Mouse (Mus musculus) myocyte (in vitro differentiated cells): Measurements from ENCODE around the gene 9130213A22Rik. TPM values are rescaled to one million over a fixed set of nuclear protein-coding genes. Genes with fewer than 3 reads are reported as not detected.

ENCODE experiments used
- H3K27me3 ChIP-seq: one replicate; pipeline ENCODE4 v1.6.1; 2011; ENCODE audit not compliant: control insufficient read depth, insufficient read depth, insufficient read length
- H3K36me3 ChIP-seq: one replicate; pipeline ENCODE4 v1.6.1; 2011; ENCODE audit not compliant: control insufficient read depth, insufficient read depth
- H3K4me2 ChIP-seq: one replicate; pipeline ENCODE4 v1.6.1; 2011; ENCODE audit warnings: low read depth, control low read depth
- H3K4me3 ChIP-seq: one replicate; pipeline ENCODE4 v1.5.1; 2011; ENCODE audit warnings: mild to moderate bottlenecking, control low read depth, moderate library complexity
- H3K79me2 ChIP-seq: one replicate; pipeline ENCODE4 v1.6.1; 2011; ENCODE audit not compliant: control insufficient read depth, insufficient read depth
- H3ac ChIP-seq: one replicate; pipeline ENCODE4 v1.6.1; 2011; ENCODE audit not compliant: control insufficient read depth, insufficient read length
- CEBPB ChIP-seq: IDR thresholded peaks from 2 replicates; pipeline ENCODE4 v1.6.1; 2011; ENCODE audit warnings: mild to moderate bottlenecking, moderate library complexity; ENCODE audit not compliant: poor library complexity, insufficient read depth, severe bottlenecking
- E2F4 ChIP-seq: IDR thresholded peaks from one replicate; pipeline ENCODE4 v1.6.1; 2011; ENCODE audit warnings: mild to moderate bottlenecking, control low read depth, moderate library complexity; ENCODE audit not compliant: insufficient read depth
- MAX ChIP-seq: IDR thresholded peaks from one replicate; pipeline ENCODE4 v1.6.1; 2011; ENCODE audit warnings: low read depth, mild to moderate bottlenecking, control low read depth
- MYOD1 ChIP-seq, 3 experiments: IDR thresholded peaks; one replicate each; pipeline ENCODE4 v1.6.1; 2011; ENCODE audit warnings: control low read depth in 2 of 3, low read depth in 2 of 3, mild to moderate bottlenecking in 2 of 3, moderate library complexity in 1 of 3; ENCODE audit not compliant: insufficient read length in 2 of 3, control insufficient read depth in 1 of 3
- MYOG ChIP-seq, 3 experiments: IDR thresholded peaks; one replicate each; pipeline ENCODE4 v1.6.1; 2011; ENCODE audit warnings: control low read depth in 2 of 3, low read depth in 2 of 3, mild to moderate bottlenecking in 2 of 3; ENCODE audit not compliant: insufficient read length in 2 of 3, control insufficient read depth in 1 of 3, insufficient read depth in 1 of 3
- POLR2A ChIP-seq: IDR thresholded peaks from one replicate; pipeline ENCODE4 v1.6.1; 2011; ENCODE audit warnings: low read depth, mild to moderate bottlenecking, control low read depth, moderate library complexity; ENCODE audit not compliant: insufficient read length
- POLR2AphosphoS2 ChIP-seq: IDR thresholded peaks from one replicate; pipeline ENCODE4 v1.6.1; 2011; ENCODE audit warnings: low read depth, control low read depth; ENCODE audit not compliant: insufficient read length
- REST ChIP-seq: IDR thresholded peaks from one replicate; pipeline ENCODE4 v1.6.1; 2011; ENCODE audit warnings: mild to moderate bottlenecking, control low read depth, moderate library complexity; ENCODE audit not compliant: insufficient read depth, insufficient read length
- SRF ChIP-seq: IDR thresholded peaks from one replicate; pipeline ENCODE4 v1.6.1; 2011; ENCODE audit warnings: low read depth; ENCODE audit not compliant: control insufficient read depth, insufficient read length
- TCF12 ChIP-seq: IDR thresholded peaks from one replicate; pipeline ENCODE4 v1.6.1; 2011; ENCODE audit warnings: mild to moderate bottlenecking, control low read depth; ENCODE audit not compliant: poor library complexity, insufficient read depth, severe bottlenecking
- TCF3 ChIP-seq: IDR thresholded peaks from one replicate; pipeline ENCODE4 v1.6.1; 2011; ENCODE audit warnings: low read depth, control low read depth; ENCODE audit not compliant: insufficient read length
- USF1 ChIP-seq: IDR thresholded peaks from one replicate; pipeline ENCODE4 v1.6.1; 2011; ENCODE audit warnings: low read depth, mild to moderate bottlenecking, control low read depth, moderate library complexity
- polyA plus RNA-seq: library from polyadenylated mRNA; unstranded; fragments of >200 nt; fragmentation: generic; extraction: Trizol; gene quantifications from one replicate; pipeline ENCODE4 v1.2.1, GENCODE M21; 2012; ENCODE audit warnings: missing spikeins

The 9130213A22Rik gene
- polyA plus RNA-seq, 1 experiment: 0.78 TPM

- Histone ChIP-seq H3K4me3 (peak overlapping the region; percentile 92), H3K36me3 (peaks cover 20% of the 10 kb centered on the region), H3K4me2 (peak overlapping the region; percentile 91), H3ac (peak overlapping the region; percentile 98), H3K79me2 (peaks cover 26% of the 10 kb centered on the region), H3K27me3 (no peaks in the 10 kb centered on the region)
- no peak for TF ChIP-seq POLR2AphosphoS2
- no peak for TF ChIP-seq POLR2A
- TF ChIP-seq TCF3: no peak
- TF ChIP-seq CEBPB: no peak
- TF ChIP-seq SRF: no peak
- TF ChIP-seq MAX: no peak
- TF ChIP-seq MYOD1 (IDR thresholded peaks at IDR 0.05; ENCODE audit: control insufficient read depth in 1 of 3, insufficient read length in 2 of 3, low read depth in 2 of 3): peak in 1 of 3 experiments; percentile 62
- TF ChIP-seq MYOG (IDR thresholded peaks at IDR 0.05; ENCODE audit: control insufficient read depth in 1 of 3, insufficient read depth in 1 of 3, insufficient read length in 2 of 3, low read depth in 2 of 3): peak in 1 of 3 experiments; percentile 32
- TF ChIP-seq E2F4: no peak
- TF ChIP-seq TCF12: no peak
- TF ChIP-seq USF1: no peak
- TF ChIP-seq REST: no peak
Measured at GRCm38 (mm10) chr11:69088856-69089615, 33.4 kb downstream of the 9130213A22Rik start.

- Histone ChIP-seq H3K4me3 (peak within 1 kb of the TSS; percentile 92), H3ac (peak within 1 kb of the TSS; percentile 98), H3K79me2 (peaks cover 26% of the 10 kb centered on the region), H3K36me3 (peaks cover 20% of the 10 kb centered on the region), H3K4me2 (peak within 1 kb of the TSS; percentile 94), H3K27me3 (no peaks in the 10 kb centered on the region)
- TF ChIP-seq MYOD1 (IDR thresholded peaks at IDR 0.05; ENCODE audit: control insufficient read depth in 1 of 3, insufficient read length in 2 of 3, low read depth in 2 of 3) (peak in 1 of 3 experiments; percentile 31), POLR2AphosphoS2 (peak; percentile 90), USF1 (no peak), MAX (no peak), CEBPB (no peak), E2F4 (no peak), SRF (no peak), TCF3 (no peak), REST (no peak), POLR2A (peak; percentile 90), TCF12 (no peak), MYOG (IDR thresholded peaks at IDR 0.05; ENCODE audit: control insufficient read depth in 1 of 3, insufficient read depth in 1 of 3, insufficient read length in 2 of 3, low read depth in 2 of 3) (no peak)
Measured at GRCm38 (mm10) chr11:69088103-69088855, 34.1 kb downstream of the 9130213A22Rik start, which contains the start of gene Vamp2. Vamp2 (plus strand) TSS chr11:69088490.

GRCm38 (mm10) chr11:69087597-69087996 lies 34.8 kb downstream of the 9130213A22Rik start:
- Histone ChIP-seq H3K4me2 (peak overlapping the region; percentile 94), H3ac (no peak overlapping the region), H3K27me3 (no peaks in the 10 kb centered on the region), H3K4me3 (peak overlapping the region; percentile 92), H3K36me3 (peaks cover 20% of the 10 kb centered on the region), H3K79me2 (peaks cover 26% of the 10 kb centered on the region)
- TF ChIP-seq TCF12: no peak
- TF ChIP-seq MYOG (IDR thresholded peaks at IDR 0.05; ENCODE audit: control insufficient read depth in 1 of 3, insufficient read depth in 1 of 3, insufficient read length in 2 of 3, low read depth in 2 of 3): no peak
- no peak for TF ChIP-seq REST
- TF ChIP-seq USF1: peak; percentile 27
- no peak for TF ChIP-seq MAX
- no peak for TF ChIP-seq POLR2A

GRCm38 (mm10) chr11:69087082-69087481 lies 35.3 kb downstream of the 9130213A22Rik start:
- Histone ChIP-seq H3K27me3 (no peaks in the 10 kb centered on the region), H3K4me2 (no peak overlapping the region), H3ac (no peak overlapping the region), H3K36me3 (peaks cover 19% of the 10 kb centered on the region), H3K79me2 (peaks cover 26% of the 10 kb centered on the region), H3K4me3 (no peak overlapping the region)
- TF ChIP-seq MYOG (IDR thresholded peaks at IDR 0.05; ENCODE audit: control insufficient read depth in 1 of 3, insufficient read depth in 1 of 3, insufficient read length in 2 of 3, low read depth in 2 of 3) (peak in 1 of 3 experiments; percentile 16), MAX (no peak)

GRCm38 (mm10) chr11:69086390-69086789 lies 36.0 kb downstream of the 9130213A22Rik start:
- Histone ChIP-seq H3K79me2 (peaks cover 26% of the 10 kb centered on the region), H3K36me3 (peaks cover 14% of the 10 kb centered on the region), H3ac (no peak overlapping the region), H3K4me2 (no peak overlapping the region), H3K27me3 (no peaks in the 10 kb centered on the region), H3K4me3 (no peak overlapping the region)
- TF ChIP-seq POLR2A (no peak), MYOG (IDR thresholded peaks at IDR 0.05; ENCODE audit: control insufficient read depth in 1 of 3, insufficient read depth in 1 of 3, insufficient read length in 2 of 3, low read depth in 2 of 3) (no peak), MAX (no peak), USF1 (no peak), SRF (no peak), TCF3 (no peak), TCF12 (no peak), E2F4 (no peak), REST (no peak), MYOD1 (IDR thresholded peaks at IDR 0.05; ENCODE audit: control insufficient read depth in 1 of 3, insufficient read length in 2 of 3, low read depth in 2 of 3) (no peak), POLR2AphosphoS2 (no peak), CEBPB (no peak)
